Mouse (Mus musculus) kidney, postnatal 36 days (tissue): ENCODE data around the gene Ly6g5b.
"Not testable (repeated sequence)": the region's sequence is repeated elsewhere in the genome, so short reads cannot be mapped to it uniquely, and the experiment has no call there.

Experiments used
- DNase-seq, 2 experiments: peaks; one replicate each; pipeline ENCODE4 v3.0.0; 2021 to 2022; ENCODE audit warnings: mixed read lengths in 2 of 2

Ly6g5b gene

GRCm38 (mm10) chr17:35139269-35139668, 24.0 kb upstream of the Ly6g5b start:
- DNase-seq: no peak

DNA sequence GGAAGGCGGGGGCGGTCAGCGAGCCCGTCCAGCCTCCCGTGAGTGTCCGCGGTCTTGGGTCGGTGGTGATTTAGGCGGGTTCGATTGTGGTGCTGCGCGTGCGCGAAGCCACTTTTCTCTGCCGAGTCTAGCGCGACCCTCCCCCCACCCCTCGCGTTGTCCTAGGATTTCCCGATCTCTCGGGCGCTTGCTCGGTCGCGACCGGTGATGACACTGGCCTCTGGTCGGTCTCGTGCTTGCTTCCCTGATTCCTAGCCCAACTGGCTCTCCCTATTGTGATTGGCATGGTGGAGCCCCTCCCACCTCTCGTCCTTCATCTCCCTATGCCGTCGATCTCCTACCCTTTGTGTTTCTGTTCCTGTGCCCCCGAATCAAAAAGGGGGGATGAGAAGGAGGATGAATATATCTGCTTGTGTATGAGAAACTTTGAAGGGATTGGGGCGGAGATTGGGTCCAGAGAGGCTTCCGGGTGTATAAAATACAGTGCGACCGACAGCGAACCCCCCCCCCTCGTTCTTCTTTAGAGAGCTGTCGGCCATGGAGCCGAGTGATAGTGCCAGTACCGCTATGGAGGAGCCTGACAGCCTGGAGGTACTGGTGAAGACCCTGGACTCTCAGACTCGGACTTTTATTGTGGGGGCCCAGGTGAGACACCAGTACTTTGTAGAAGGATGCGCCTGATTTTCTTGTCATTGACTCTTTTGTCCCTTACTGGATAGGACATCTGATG, 20.5 kb upstream of the Ly6g5b start:
- peak in 1 of 2 experiments; percentile 57 for DNase-seq

- DNase-seq: peak; percentile 94 to 97
Measured at GRCm38 (mm10) chr17:35134801-35135590, 19.8 kb upstream of the Ly6g5b start, which contains the start of gene Bag6. Gene Bag6 (plus strand): TSS chr17:35135178.

GRCm38 (mm10) chr17:35133517-35133916, 18.3 kb upstream of the Ly6g5b start:
- DNase-seq: no peak

- DNase-seq: no peak
Measured at GRCm38 (mm10) chr17:35132174-35132560, 16.9 kb upstream of the Ly6g5b start.

DNA sequence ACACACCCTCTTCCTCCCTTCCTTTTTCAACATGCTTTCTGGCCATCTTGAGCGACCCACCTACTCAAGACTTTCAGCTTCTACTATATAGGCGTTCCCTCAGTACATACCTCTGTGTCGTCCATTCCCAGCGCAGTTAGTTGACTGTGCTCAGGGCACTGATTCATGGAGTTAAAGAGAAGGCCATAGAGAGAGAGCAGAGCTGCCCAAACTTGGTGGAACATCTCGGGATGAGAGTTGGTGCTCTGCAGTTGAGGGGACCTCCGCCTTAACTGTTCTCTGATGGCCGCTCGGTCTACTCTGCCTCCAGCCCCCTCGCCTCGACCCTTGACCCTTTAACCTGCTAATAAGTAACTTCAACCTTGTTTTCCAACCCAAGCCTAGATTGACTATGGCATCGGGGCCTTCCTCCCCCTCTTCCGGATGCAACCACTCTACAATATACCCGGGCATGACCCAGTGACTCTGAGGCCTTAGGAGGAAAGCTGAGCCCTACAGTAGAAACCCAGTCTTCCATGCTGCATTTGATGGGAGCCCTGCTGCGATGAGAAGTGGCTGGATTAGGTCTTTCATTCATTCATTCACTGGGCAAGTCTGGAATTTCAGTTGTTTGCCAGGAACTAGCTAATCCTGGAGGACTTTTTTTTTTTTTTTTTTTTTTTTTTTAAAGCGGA, 16.4 kb upstream of the Ly6g5b start, which contains the start of gene Apom:
Apom (minus strand) TSS at position 551 of the 674 bp plus-strand sequence.
- DNase-seq: peak; percentile 41 to 52

GRCm38 (mm10) chr17:35131038-35131437, 15.8 kb upstream of the Ly6g5b start:
- no peak for DNase-seq

- DNase-seq: no peak
Measured at GRCm38 (mm10) chr17:35128996-35129395, 13.8 kb upstream of the Ly6g5b start.

GRCm38 (mm10) chr17:35127017-35127416, 11.8 kb upstream of the Ly6g5b start:
- DNase-seq: no peak

DNA sequence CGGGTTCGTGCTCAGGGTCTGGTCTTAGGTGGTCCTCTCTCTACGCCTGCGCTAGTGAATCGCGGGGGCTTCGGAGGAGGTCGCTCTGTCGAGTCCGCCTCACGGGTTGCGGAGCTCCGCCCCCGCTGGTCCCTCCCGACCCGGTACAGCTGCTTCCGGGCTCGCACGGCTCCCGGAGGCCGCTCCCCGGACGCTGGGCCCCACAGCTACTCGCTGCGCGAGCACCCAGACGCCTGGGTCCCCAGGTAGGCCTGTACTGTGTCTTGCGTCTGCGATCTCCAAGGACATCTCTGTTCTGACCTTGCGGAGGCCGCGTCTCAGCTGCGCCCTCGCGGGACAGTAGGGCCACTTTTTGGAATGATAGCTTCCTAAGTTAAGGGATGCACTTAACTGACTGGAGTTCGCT, 11.0 kb upstream of the Ly6g5b start, which contains the start of gene D17H6S53E:
D17H6S53E (plus strand) TSS at position 168 of the 406 bp plus-strand sequence.
- peak; percentile 74 to 88 for DNase-seq

- DNase-seq: peak in 1 of 2 experiments; percentile 17
Measured at GRCm38 (mm10) chr17:35125578-35125977, 10.3 kb upstream of the Ly6g5b start.

DNA sequence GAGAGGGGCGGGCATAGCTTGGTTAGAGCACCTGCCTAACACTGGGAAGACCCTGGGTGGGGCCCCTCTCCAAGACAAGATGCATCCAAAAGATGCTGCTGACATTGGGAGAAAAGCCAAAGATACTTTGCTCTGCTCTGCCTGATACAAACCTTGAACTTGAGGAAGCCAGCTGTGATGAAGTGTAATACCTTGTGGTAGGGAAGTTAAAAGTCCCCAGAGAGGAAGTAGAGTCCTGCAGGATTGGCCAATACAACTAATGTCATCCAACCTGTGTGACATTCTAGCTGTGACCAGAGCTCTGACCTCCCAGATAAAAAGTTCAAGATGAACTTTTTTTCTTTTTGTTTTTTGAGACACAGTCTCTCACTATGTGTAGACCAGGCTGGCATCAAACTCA, 9.9 kb upstream of the Ly6g5b start:
- no peak for DNase-seq

GRCm38 (mm10) chr17:35124261-35124896, 9.2 kb upstream of the Ly6g5b start:
- DNase-seq: peak; percentile 48 to 56

DNA sequence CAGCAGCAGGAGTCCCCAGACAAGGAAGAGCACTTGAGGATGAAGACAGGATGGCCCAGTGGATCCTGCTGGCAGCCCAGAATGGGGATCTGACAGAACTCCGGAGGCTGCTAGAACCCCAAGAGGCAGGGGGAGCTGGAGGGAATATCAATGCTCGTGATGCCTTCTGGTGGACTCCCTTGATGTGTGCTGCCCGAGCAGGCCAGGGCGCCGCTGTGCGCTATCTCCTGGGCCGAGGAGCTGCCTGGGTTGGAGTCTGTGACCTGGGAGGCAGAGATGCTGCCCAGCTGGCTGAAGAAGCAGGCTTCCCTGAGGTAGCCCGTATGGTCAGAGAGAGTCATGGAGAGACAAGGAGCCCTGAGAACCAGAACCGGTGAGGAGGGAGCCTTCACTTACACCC, 8.1 kb upstream of the Ly6g5b start:
- not testable (repeated sequence) for DNase-seq

DNA sequence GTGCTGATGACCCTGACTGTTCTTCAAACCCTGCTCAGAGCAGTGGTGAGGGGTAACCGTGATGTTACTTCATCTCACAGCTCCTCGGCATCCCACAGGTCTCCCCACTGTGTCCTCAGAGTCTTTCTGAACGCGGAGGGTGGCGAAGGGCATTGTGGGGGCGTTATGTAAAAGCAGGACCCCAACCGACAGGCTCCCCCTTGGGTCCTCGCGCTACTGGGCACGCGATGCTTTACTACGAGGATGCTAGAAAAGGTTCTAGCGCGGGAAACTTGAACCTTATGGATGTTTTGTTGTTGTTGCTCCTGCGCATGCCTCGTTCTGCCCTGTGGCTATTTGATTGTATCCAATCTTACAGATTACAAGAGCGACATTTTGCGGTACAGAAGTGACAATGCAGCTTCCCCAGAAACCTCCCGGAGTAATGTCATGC, 6.7 kb upstream of the Ly6g5b start, which contains the start of gene Csnk2b:
Csnk2b (minus strand) TSS at position 183 of the 433 bp plus-strand sequence.
- peak; percentile 66 for DNase-seq

DNA sequence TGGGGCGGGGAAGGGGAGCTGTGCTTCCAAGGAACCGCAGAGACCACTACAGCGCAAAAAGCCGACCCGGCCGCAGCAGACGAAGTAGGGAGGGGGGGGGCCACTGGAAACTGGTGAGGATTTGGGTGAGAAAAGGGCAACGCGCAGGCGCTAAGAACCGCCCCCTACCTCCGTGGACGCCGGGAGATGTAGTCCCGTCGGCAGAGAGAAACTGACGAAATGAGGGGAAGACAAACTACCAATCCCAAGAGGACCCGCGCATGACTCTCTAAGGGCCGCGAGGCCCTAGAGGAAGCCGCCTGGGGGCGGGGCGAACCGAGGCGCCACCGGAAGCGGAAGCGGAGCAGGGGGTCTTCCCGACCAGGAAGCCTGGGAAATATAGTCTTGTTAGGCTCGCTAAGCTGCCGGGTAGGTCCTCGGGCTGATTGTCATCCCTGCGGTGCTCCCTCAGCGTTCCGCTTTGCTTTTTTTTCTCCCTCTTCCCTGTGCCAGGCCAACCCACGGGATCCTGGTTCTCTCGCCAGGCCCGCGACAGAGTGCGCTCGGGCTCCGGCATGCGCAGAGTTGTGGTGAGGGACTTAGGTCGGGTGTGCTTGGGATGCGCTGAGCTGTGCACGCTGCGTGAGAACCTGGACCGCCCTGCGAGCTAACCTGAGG, 6.0 kb upstream of the Ly6g5b start, which contains the start of gene Gpank1:
Gpank1 (plus strand) TSS at position 313 of the 657 bp plus-strand sequence.
- DNase-seq: peak; percentile 98 to 99

GRCm38 (mm10) chr17:35120745-35121142, 5.5 kb upstream of the Ly6g5b start:
- peak; percentile 44 to 78 for DNase-seq

GRCm38 (mm10) chr17:35111774-35112173, 3.5 kb downstream of the Ly6g5b start:
- no peak for DNase-seq

DNA sequence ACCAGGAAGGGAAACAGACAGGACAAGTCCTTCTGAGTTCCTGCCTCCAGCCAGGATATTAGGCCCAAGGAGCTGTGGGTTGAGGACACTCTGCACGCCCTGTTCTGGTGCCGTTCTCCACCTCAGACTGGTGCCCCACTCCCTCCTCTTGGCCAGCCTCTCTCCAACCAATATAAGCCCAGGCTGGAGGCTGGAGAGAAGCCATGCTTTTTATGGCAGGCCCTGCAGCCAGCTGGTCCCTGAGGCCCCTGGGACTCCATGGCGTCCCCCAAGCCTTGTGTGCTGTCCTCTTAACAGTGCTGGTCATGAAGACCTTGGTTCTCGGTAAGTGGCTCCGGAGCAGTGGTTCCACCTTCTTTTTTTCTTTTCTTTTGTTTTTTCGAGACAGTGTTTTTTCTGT, 7.1 kb downstream of the Ly6g5b start, which contains the start of gene Ly6g5c:
Ly6g5c (plus strand) TSS at position 183 of the 400 bp plus-strand sequence.
- DNase-seq: no peak

DNA sequence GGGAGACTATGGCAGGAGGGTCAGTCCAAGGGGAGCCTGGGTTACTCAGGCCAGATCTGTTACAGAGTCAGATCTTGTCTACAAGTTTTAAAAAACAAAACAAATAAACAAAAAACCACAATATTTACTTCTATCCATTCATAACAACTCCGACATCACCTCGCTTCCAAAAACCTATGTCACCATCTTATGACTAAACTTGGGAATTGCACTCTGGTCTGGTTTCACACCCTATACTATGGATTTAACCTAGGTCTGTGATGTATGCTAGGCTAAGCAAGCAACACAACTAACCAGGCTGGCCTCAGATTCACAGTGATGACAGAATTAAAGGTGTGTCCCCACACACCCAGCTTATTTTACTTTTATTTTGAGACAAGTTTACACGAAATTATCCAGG, 8.7 kb downstream of the Ly6g5b start:
- DNase-seq: no peak

GRCm38 (mm10) chr17:35105740-35106389, 9.4 kb downstream of the Ly6g5b start:
- DNase-seq: peak; percentile 55 to 76
